Mouse (Mus musculus) heart, embryonic 14.5 days (tissue): ENCODE data around the gene 5430427O19Rik. TPM values are rescaled to one million over a fixed set of nuclear protein-coding genes. Genes with fewer than 3 reads are reported as not detected.

Experiments used
- ATAC-seq: fragments of 200-750 bp; cut with Nextera tagmentation; 2 replicates; pipeline ENCODE4 v1.8.0; 2017; ENCODE audit warnings: low read depth, moderate TSS enrichment; ENCODE audit not compliant: insufficient number of reproducible peaks, insufficient read depth, low FRiP score
- H3K27ac ChIP-seq, 2 experiments: fragments of 200-500 bp in 1 of 2; fragments of 300-500 bp in 1 of 2; sonication (generic) in 1 of 2; replicated peaks in 1 of 2; 2 replicates each; pipeline ENCODE4 v1.5.1; 2012 to 2014; ENCODE audit warnings: low read depth in 2 of 2, low read length in 2 of 2, control low read depth in 1 of 2, mild to moderate bottlenecking in 1 of 2, mixed read lengths in 1 of 2; ENCODE audit not compliant: control insufficient read depth in 1 of 2, insufficient read depth in 1 of 2
- H3K27me3 ChIP-seq: fragments of 300-500 bp; sonication (generic); 2 replicates; pipeline ENCODE4 v1.6.1; 2014; ENCODE audit warnings: mild to moderate bottlenecking, low read length, control low read depth; ENCODE audit not compliant: control insufficient read depth, insufficient read depth
- H3K36me3 ChIP-seq: fragments of 300-500 bp; sonication (generic); 2 replicates; pipeline ENCODE4 v1.6.1; 2014; ENCODE audit warnings: mild to moderate bottlenecking, control low read depth, low read length, mixed read lengths; ENCODE audit not compliant: control insufficient read depth, insufficient read depth
- H3K4me1 ChIP-seq, 2 experiments: fragments of 200-500 bp in 1 of 2; fragments of 300-500 bp in 1 of 2; sonication (generic) in 1 of 2; 2 replicates each; pipeline ENCODE4 v1.6.1; 2012 to 2014; ENCODE audit warnings: low read length in 2 of 2, control low read depth in 1 of 2, mixed read lengths in 1 of 2; ENCODE audit not compliant: control insufficient read depth in 2 of 2, insufficient read depth in 2 of 2
- H3K4me2 ChIP-seq: fragments of 300-500 bp; sonication (generic); 2 replicates; pipeline ENCODE4 v1.6.1; 2014; ENCODE audit warnings: mild to moderate bottlenecking, low read length
- H3K4me3 ChIP-seq, 2 experiments: fragments of 200-500 bp in 1 of 2; fragments of 300-500 bp in 1 of 2; sonication (generic) in 1 of 2; 2 replicates each; pipeline ENCODE4 v1.5.1; 2012 to 2014; ENCODE audit warnings: low read length in 2 of 2, mild to moderate bottlenecking in 2 of 2, control low read depth in 1 of 2, low read depth in 1 of 2, moderate library complexity in 1 of 2; ENCODE audit not compliant: control insufficient read depth in 1 of 2, insufficient read depth in 1 of 2
- H3K9ac ChIP-seq: fragments of 300-500 bp; sonication (generic); 2 replicates; pipeline ENCODE4 v1.6.1; 2014; ENCODE audit warnings: mild to moderate bottlenecking, low read length
- H3K9me3 ChIP-seq: fragments of 300-500 bp; sonication (generic); 2 replicates; pipeline ENCODE4 v1.6.1; 2016; ENCODE audit warnings: low read length, control low read depth; ENCODE audit not compliant: control insufficient read depth
- WGBS: fragments of 180-500 bp; shearing (Covaris S2); extraction: QIAGEN DNeasy Blood & Tissue Kit; methylation state at CpG from one replicate; pipeline ENCODE4 v1.1.7; 2014; 5-methylcytosine and 5-hydroxymethylcytosine counted together
- polyA plus RNA-seq: library from polyadenylated mRNA; unstranded; fragments of >200 nt; fragmentation: Nextera tagmentation; extraction: Ambion mirVana; gene quantifications from 2 replicates; pipeline ENCODE4 v1.2.1, GENCODE M21; 2014

5430427O19Rik gene
- polyA plus RNA-seq, 1 experiment from 2014 or later, result not detected

- no peak overlapping the region for H3K4me2 ChIP-seq
- no peak for ATAC-seq
- 87% methylated on average over 11 of the region's 11 CpGs for WGBS
These were observed 1.4 kb downstream of the 5430427O19Rik start for GRCm38 (mm10) chrX:85871371-85872056.

GRCm38 (mm10) chrX:85874367-85874766, 4.2 kb downstream of the 5430427O19Rik start:
- ATAC-seq, result no peak
- Histone ChIP-seq H3K36me3 (no peaks in the 10 kb centered on the region), H3K9ac (no peak overlapping the region), H3K4me3 (no peak overlapping the region), H3K9me3 (no peaks in the 10 kb centered on the region), H3K27ac (no peak overlapping the region), H3K27me3 (no peaks in the 10 kb centered on the region), H3K4me1 (no peaks in the 10 kb centered on the region), H3K4me2 (no peak overlapping the region)
- 90% methylated on average over 4 of the region's 4 CpGs for whole genome bisulfite sequencing

More at GRCm38 (mm10) chrX:85871371-85872056, 1.4 kb downstream of the 5430427O19Rik start:
- no peaks in the 10 kb centered on the region for H3K36me3 ChIP-seq
- no peak overlapping the region for H3K9ac ChIP-seq
- H3K27me3 ChIP-seq, result no peaks in the 10 kb centered on the region
- H3K4me3 ChIP-seq, result no peak overlapping the region
- no peaks in the 10 kb centered on the region for H3K4me1 ChIP-seq
- H3K27ac ChIP-seq, result no peak overlapping the region
- no peaks in the 10 kb centered on the region for H3K9me3 ChIP-seq

GRCm38 (mm10) chrX:85875951-85876350, 5.8 kb downstream of the 5430427O19Rik start:
- no peak overlapping the region for H3K27ac ChIP-seq

GRCm38 (mm10) chrX:85877747-85878146, 7.6 kb downstream of the 5430427O19Rik start:
- Histone ChIP-seq H3K36me3 (no peaks in the 10 kb centered on the region), H3K27ac (no peak overlapping the region), H3K4me3 (no peak overlapping the region), H3K4me1 (no peaks in the 10 kb centered on the region; a peak in 1 of 4 replicates), H3K27me3 (no peaks in the 10 kb centered on the region), H3K9ac (no peak overlapping the region), H3K9me3 (no peaks in the 10 kb centered on the region), H3K4me2 (no peak overlapping the region)
- 72% methylated on average over 2 of the region's 2 CpGs for WGBS
- no peak for ATAC-seq

More at GRCm38 (mm10) chrX:85875951-85876350, 5.8 kb downstream of the 5430427O19Rik start:
- H3K9me3 ChIP-seq, result no peaks in the 10 kb centered on the region
- H3K9ac ChIP-seq, result no peak overlapping the region
- H3K4me3 ChIP-seq, result no peak overlapping the region
- H3K36me3 ChIP-seq, result no peaks in the 10 kb centered on the region
- no peaks in the 10 kb centered on the region for H3K27me3 ChIP-seq
- H3K4me1 ChIP-seq, result no peaks in the 10 kb centered on the region; a peak in 1 of 4 replicates
- no peak for ATAC-seq
- no peak overlapping the region for H3K4me2 ChIP-seq

GRCm38 (mm10) chrX:85878293-85878692, 8.1 kb downstream of the 5430427O19Rik start:
- Histone ChIP-seq H3K9me3 (no peaks in the 10 kb centered on the region), H3K4me1 (no peaks in the 10 kb centered on the region; a peak in 1 of 4 replicates), H3K27ac (no peak overlapping the region), H3K9ac (no peak overlapping the region), H3K36me3 (no peaks in the 10 kb centered on the region), H3K27me3 (no peaks in the 10 kb centered on the region), H3K4me3 (no peak overlapping the region), H3K4me2 (no peak overlapping the region)
- ATAC-seq, result no peak

GRCm38 (mm10) chrX:85879198-85879977, 9.2 kb downstream of the 5430427O19Rik start:
- Histone ChIP-seq H3K27ac (peak overlapping the region; percentile 24 to 49; a peak in 1 of 4 replicates), H3K4me2 (no peak overlapping the region)
- WGBS, result 55% methylated on average over 7 of the region's 7 CpGs

GRCm38 (mm10) chrX:85886651-85887050, 16.5 kb downstream of the 5430427O19Rik start:
- ATAC-seq, result peak; percentile 64; the same call in 1 of the 2 replicates
- Histone ChIP-seq H3K27me3 (no peaks in the 10 kb centered on the region), H3K9me3 (no peaks in the 10 kb centered on the region), H3K36me3 (no peaks in the 10 kb centered on the region), H3K27ac (no peak overlapping the region; a peak in 1 of 4 replicates), H3K4me3 (no peak overlapping the region), H3K4me2 (no peak overlapping the region), H3K9ac (no peak overlapping the region), H3K4me1 (no peaks in the 10 kb centered on the region)
- WGBS, result 33% methylated on average over 5 of the region's 5 CpGs

More at GRCm38 (mm10) chrX:85879198-85879977, 9.2 kb downstream of the 5430427O19Rik start:
- H3K9me3 ChIP-seq, result no peaks in the 10 kb centered on the region
- no peaks in the 10 kb centered on the region for H3K36me3 ChIP-seq
- H3K9ac ChIP-seq, result no peak overlapping the region
- ATAC-seq, result no peak
- H3K27me3 ChIP-seq, result no peaks in the 10 kb centered on the region
- no peaks in the 10 kb centered on the region; a peak in 1 of 4 replicates for H3K4me1 ChIP-seq
- H3K4me3 ChIP-seq, result no peak overlapping the region
